Mouse (Mus musculus): Measurements from ENCODE around the gene Stat2. TPM values are rescaled to one million over a fixed set of nuclear protein-coding genes. Genes with fewer than 3 reads are reported as not detected.

The Stat2 gene
- polyA plus RNA-seq (2015; fragmentation: Nextera tagmentation; extraction: Ambion mirVana), result 12.7 and 12.8 TPM in 2 replicates

DNA sequence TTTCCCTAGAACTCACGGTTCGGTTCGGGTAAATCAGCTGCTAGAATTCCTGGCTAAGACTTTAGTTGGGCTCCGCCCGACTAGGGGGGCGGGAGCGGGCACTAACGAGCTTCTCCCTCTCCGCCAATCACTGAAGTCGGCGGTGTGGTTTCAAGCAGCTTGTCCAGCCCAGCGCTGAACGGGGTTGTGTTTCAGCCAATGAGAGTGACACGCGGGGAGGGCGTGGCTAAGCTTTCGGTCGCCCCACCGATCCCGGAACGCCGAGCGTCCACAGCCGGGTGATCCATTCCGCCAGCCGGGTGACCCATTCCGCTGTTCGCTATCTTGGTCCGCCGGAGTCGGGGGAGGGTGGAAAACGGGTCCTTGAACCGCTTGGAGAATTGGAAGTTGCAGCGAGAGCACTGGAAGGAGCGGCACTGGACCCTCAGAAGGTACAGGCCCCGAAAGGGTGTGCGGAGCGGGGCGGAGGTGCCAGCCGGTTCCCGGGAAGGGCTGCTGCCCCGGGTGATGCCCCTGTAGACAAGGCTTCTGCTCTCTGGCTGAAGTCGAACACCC is at the start of gene Stat2:
TSS of gene Stat2 (plus strand) at position 273 of the 555 bp plus-strand sequence.

GRCm38 (mm10) chr10:128225538-128225937 is 44.8 kb upstream of the Stat2 start, which contains the start of gene Mip:
Gene Mip (plus strand): TSS chr10:128225838.

GRCm38 (mm10) chr10:128231697-128232419 is 38.5 kb upstream of the Stat2 start, which contains the start of gene Timeless:
Gene Timeless (plus strand): TSS chr10:128232065.

DNA sequence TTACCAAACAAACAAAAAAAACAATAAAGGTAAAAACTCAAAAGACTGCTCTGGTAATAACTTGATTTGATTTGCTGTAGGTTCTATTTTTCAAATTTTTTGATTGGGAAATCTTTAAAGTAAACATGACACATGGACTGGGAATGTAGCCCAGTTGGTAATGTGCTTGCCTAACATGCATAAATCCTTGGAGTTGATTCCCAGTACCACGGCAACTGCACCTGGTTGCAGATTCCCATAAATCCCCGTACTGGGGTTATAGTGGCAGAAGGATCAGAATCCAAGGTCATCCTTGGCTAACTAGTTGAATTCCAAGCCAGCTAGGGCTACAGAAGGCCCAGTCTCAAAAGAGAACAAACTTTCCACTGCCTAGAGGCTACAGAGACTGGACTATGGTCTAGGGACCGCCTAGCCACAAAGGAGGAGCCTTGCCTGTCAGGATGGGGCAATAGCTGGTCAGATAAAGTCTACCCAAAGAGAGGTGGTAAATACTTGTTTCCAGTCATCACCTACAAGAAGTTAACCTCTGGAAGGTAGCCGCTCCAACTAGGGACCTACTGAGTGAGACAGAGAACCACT is 16.6 kb upstream of the Stat2 start, which contains the start of gene Apon:
TSS of gene Apon (plus strand) at position 420 of the 579 bp plus-strand sequence.

GRCm38 (mm10) chr10:128268371-128268770 is 2.0 kb upstream of the Stat2 start, which contains the start of gene Apof:
Gene Apof (plus strand): TSS chr10:128268671.

DNA sequence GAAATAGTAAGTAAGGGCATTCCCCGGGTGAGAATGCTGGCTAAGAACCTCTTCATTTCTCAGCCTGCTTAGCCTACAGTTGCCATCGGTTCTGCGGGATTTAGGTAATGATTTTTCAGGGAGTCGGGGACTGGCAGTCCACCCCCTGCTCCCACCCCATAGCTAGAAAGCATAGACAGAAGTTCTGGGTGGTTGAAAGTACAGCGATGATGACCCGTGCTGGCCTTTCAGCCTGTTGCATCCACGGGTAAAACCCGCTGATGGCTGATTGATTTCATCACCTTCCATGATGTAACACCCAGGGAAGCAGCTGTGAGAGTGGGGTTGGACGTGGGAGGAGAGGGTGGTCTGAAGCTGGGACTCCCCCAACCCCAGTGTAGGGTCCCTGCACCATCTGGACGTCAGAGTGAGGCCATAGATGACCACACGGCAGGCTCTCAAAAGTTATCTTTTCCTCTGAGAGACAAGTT is 28.4 kb downstream of the Stat2 start, which contains the start of gene Il23a:
TSS of gene Il23a (minus strand) at position 51 of the 470 bp plus-strand sequence.

DNA sequence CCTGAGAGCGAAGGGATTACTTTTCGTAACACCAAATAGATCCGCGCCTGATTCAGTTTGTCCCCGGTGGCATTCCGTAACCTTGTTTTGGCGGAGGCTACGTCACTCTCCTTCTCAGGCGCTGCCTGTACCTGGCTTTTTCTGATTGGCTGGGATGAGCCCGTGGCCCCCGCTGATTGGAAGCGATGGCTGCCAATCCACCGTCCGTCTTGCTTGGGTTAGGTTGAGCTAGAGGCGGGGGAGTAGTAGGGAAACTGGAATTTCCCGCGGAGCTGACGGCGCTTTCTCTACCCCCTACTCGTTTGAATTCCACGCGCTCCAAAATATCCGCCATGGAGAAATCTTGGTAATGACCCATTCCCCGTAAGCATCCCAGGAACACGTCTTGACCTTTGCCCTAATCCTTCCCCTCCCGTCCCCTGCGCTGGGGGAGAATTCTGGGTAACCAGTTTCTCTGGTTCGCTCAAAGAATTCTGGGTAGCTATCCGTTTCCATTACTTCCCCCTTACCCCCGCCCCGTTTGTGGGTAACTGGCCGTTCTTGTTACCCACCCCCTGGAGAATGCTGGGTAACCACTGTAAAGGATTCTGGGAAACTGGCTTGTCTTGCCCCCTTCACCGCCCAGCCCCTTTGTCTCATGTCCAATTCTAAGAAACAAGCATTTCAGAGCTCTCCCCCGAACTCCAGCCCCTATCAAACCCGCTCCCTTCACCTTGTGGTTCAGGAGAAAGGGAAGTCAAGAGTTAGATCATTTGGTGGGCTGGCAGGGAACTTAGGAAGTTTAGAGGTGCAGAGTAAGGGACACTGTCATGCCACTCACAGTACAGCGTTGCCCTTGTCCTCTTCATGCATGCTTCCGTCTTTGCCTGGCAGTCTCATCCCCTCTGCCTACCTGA is 33.0 kb downstream of the Stat2 start, which contains the start of gene Pan2:
TSS of gene Pan2 (plus strand) at position 210 of the 896 bp plus-strand sequence.

DNA sequence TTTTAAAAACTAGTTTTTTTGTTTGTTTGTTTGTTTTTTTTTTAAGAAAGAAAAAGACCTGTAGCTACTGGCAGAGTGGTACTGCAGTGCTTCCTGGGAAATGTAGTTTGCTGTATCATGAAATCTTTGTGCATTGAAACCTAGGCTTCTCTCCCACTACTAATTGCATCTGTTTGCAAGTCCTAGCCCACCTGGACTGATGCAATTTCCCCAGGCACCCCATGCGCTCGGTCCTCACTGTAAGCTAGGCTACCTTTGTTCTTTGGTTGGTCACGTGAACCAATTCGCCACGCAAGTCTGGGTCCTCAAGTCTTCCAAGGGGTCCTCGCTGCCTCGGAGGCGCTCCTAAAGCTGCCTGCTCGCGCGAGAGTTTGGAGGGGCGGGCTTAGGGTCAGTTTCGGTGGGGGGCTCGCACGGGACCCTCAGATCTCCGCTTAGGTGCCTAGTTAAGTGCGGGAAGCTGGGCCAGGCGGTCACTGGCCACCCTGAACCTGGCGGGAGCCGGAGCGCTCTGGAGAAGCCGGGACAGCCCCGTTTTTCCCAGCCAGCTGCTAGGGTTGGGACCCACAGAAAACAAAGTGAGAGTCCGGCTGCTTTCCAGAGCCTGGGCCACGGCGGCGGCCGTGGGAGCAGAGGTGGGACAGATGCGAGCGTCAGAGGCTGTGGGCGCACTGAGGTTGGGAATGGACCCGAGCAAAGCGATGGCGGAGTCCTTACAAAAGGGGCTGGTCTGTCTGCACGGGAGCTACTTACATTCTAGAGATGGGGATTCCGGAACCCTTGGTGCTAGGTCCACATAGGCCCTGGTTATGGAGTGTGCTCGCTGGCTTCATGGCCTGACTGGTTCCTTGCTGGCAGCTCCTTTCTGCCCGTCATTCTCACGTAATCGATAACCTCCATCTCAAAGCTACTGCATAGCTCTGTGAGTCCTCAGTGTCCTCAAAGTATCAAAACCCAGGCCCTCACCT is 52.1 kb downstream of the Stat2 start, which contains the start of gene Cnpy2:
TSS of gene Cnpy2 (plus strand) at position 319 of the 968 bp plus-strand sequence.

DNA sequence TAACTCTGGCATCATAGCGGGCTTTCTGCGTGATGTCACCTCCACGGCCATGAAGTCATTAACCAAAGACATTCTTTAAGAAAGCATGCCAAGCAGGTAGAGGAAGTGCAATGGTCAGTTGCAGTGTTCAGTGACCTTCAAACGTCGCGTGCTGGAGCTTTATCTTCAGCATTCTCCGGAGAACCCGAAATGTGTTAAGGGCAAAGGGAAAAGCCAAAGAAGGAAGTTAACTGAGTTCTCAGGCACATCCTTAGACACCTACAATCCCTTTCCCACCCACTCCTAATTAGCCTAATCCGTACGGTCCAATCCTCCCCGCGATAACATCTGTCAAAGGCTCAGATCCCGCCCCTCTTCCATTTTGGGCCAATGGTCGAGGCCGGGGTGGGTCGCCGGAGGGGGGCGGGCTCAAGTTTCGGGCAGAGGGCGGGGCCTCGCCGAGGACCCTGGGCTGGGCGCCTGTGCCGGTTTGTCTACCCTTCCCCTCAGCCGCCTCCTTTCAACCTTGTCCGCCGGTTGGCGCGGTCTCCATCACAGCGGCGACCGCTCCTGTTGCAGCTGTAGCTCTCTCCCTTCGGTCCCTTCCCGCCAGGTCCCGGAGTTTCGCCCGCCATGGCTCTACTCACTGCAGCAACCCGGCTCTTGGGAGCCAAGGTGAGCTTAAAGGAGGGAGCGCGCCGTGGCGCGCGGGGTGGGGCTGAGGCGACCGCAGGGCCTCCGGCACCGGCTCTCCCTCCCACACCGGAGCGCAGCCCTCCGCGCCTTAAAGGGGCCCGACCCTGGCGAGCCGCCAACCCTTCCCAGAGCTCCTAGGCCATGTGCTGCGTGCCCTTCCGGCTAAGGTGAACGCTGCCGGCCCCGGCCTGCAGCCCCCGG is 67.2 kb downstream of the Stat2 start, which contains the start of gene Cs:
TSS of gene Cs (plus strand) at position 429 of the 876 bp plus-strand sequence.

Other genes with a start within 250 kb of the Stat2 start
- gene Naca, start 235.0 kb upstream of the Stat2 start, polyA plus RNA-seq (2015; fragmentation: Nextera tagmentation; extraction: Ambion mirVana), result 431 and 441 TPM in 2 replicates
- gene Ptges3, start 211.6 kb upstream of the Stat2 start, polyA plus RNA-seq (2015; fragmentation: Nextera tagmentation; extraction: Ambion mirVana), result 362 and 422 TPM in 2 replicates
- 2,307 and 2,329 TPM in 2 replicates for gene Atp5b, start 187.3 kb upstream of the Stat2 start, polyA plus RNA-seq (2015; fragmentation: Nextera tagmentation; extraction: Ambion mirVana)
- gene Baz2a, start 179.0 kb upstream of the Stat2 start, polyA plus RNA-seq (2015; fragmentation: Nextera tagmentation; extraction: Ambion mirVana), result 10.3 and 11.0 TPM in 2 replicates
- gene Rbms2, start 90.3 kb upstream of the Stat2 start, polyA plus RNA-seq (2015; fragmentation: Nextera tagmentation; extraction: Ambion mirVana), result 6.5 and 7.0 TPM in 2 replicates
- 2.4 and 3.4 TPM in 2 replicates for gene Gls2, start 76.1 kb upstream of the Stat2 start, polyA plus RNA-seq (2015; fragmentation: Nextera tagmentation; extraction: Ambion mirVana)
- 25.4 and 26.1 TPM in 2 replicates for gene Spryd4, start 58.8 kb upstream of the Stat2 start, polyA plus RNA-seq (2015; fragmentation: Nextera tagmentation; extraction: Ambion mirVana)
- gene Mip, start 44.7 kb upstream of the Stat2 start, polyA plus RNA-seq (2015; fragmentation: Nextera tagmentation; extraction: Ambion mirVana), result not detected in 2 replicates
- gene Timeless, start 38.5 kb upstream of the Stat2 start, polyA plus RNA-seq (2015; fragmentation: Nextera tagmentation; extraction: Ambion mirVana), result 11.0 and 13.3 TPM in 2 replicates
- gene Apon, start 16.5 kb upstream of the Stat2 start, polyA plus RNA-seq (2015; fragmentation: Nextera tagmentation; extraction: Ambion mirVana), result not detected in 2 replicates
- 0.52 and 0.73 TPM in 2 replicates for gene Apof, start 1.9 kb upstream of the Stat2 start, polyA plus RNA-seq (2015; fragmentation: Nextera tagmentation; extraction: Ambion mirVana)
- 0.13 and 0.40 TPM in 2 replicates for gene Il23a, start 28.2 kb downstream of the Stat2 start, polyA plus RNA-seq (2015; fragmentation: Nextera tagmentation; extraction: Ambion mirVana)
- gene Pan2, start 32.8 kb downstream of the Stat2 start, polyA plus RNA-seq (2015; fragmentation: Nextera tagmentation; extraction: Ambion mirVana), result 11.9 and 14.3 TPM in 2 replicates
- gene Cnpy2, start 51.9 kb downstream of the Stat2 start, polyA plus RNA-seq (2015; fragmentation: Nextera tagmentation; extraction: Ambion mirVana), result 196 and 205 TPM in 2 replicates
- 251 and 275 TPM in 2 replicates for gene Cs, start 67.2 kb downstream of the Stat2 start, polyA plus RNA-seq (2015; fragmentation: Nextera tagmentation; extraction: Ambion mirVana)
- 53.4 and 56.3 TPM in 2 replicates for gene Coq10a, start 98.4 kb downstream of the Stat2 start, polyA plus RNA-seq (2015; fragmentation: Nextera tagmentation; extraction: Ambion mirVana)
- gene Ankrd52, start 106.6 kb downstream of the Stat2 start, polyA plus RNA-seq (2015; fragmentation: Nextera tagmentation; extraction: Ambion mirVana), result 10.7 and 13.3 TPM in 2 replicates
- gene Slc39a5, start 130.7 kb downstream of the Stat2 start, polyA plus RNA-seq (2015; fragmentation: Nextera tagmentation; extraction: Ambion mirVana), result 0.67 and 1.3 TPM in 2 replicates
- gene Nabp2, start 140.9 kb downstream of the Stat2 start, polyA plus RNA-seq (2015; fragmentation: Nextera tagmentation; extraction: Ambion mirVana), result 145 TPM in 2 replicates
- gene Rnf41, start 141.1 kb downstream of the Stat2 start, polyA plus RNA-seq (2015; fragmentation: Nextera tagmentation; extraction: Ambion mirVana), result 65.5 and 72.9 TPM in 2 replicates
- 93.1 and 115 TPM in 2 replicates for gene Smarcc2, start 188.7 kb downstream of the Stat2 start, polyA plus RNA-seq (2015; fragmentation: Nextera tagmentation; extraction: Ambion mirVana)
- gene Myl6, start 223.6 kb downstream of the Stat2 start, polyA plus RNA-seq (2015; fragmentation: Nextera tagmentation; extraction: Ambion mirVana), result 1,126 and 1,148 TPM in 2 replicates
- 8.3 and 8.4 TPM in 2 replicates for gene Myl6b, start 228.1 kb downstream of the Stat2 start, polyA plus RNA-seq (2015; fragmentation: Nextera tagmentation; extraction: Ambion mirVana)

All from neural tube, postnatal 0 days (tissue).